Mouse (Mus musculus) stomach, embryonic 14.5 days (tissue): ENCODE measurements around the gene Mettl1. TPM values are rescaled to one million over a fixed set of nuclear protein-coding genes. Genes with fewer than 3 reads are reported as not detected.
A peak's percentile ranks its signal among the peaks of the same experiment; 100 is the strongest.

ENCODE experiments used
- ATAC-seq: fragments of 200-750 bp; cut with Nextera tagmentation; 2 replicates; pipeline ENCODE4 v1.8.0; 2017; ENCODE audit warnings: low read depth, moderate TSS enrichment; ENCODE audit not compliant: insufficient number of reproducible peaks, insufficient read depth, low FRiP score
- H3K27ac ChIP-seq: fragments of 300-500 bp; sonication (generic); 2 replicates; pipeline ENCODE4 v1.5.1; 2014; ENCODE audit warnings: mild to moderate bottlenecking, low read length, moderate library complexity, mixed read lengths
- H3K27me3 ChIP-seq: fragments of 300-500 bp; sonication (generic); 2 replicates; pipeline ENCODE4 v1.6.1; 2014; ENCODE audit warnings: low read length, control low read depth, mixed read lengths; ENCODE audit not compliant: control insufficient read depth, insufficient read depth
- H3K36me3 ChIP-seq: fragments of 300-500 bp; sonication (generic); 2 replicates; pipeline ENCODE4 v1.6.1; 2014; ENCODE audit warnings: mild to moderate bottlenecking, control low read depth, low read length, moderate library complexity, mixed read lengths; ENCODE audit not compliant: control insufficient read depth, insufficient read depth
- H3K4me1 ChIP-seq: fragments of 300-500 bp; sonication (generic); 2 replicates; pipeline ENCODE4 v1.6.1; 2014; ENCODE audit warnings: low read length, control low read depth, mixed read lengths; ENCODE audit not compliant: control insufficient read depth, insufficient read depth
- H3K4me2 ChIP-seq: fragments of 300-500 bp; sonication (generic); replicated peaks from 2 replicates; pipeline ENCODE4 v1.6.1; 2014; ENCODE audit warnings: low read depth, low read length, control low read depth
- H3K4me3 ChIP-seq: fragments of 300-500 bp; sonication (generic); 2 replicates; pipeline ENCODE4 v1.5.1; 2014; ENCODE audit warnings: low read depth, low read length, control low read depth
- H3K9ac ChIP-seq: fragments of 300-500 bp; sonication (generic); replicated peaks from 2 replicates; pipeline ENCODE4 v1.6.1; 2014; ENCODE audit warnings: low read depth, mild to moderate bottlenecking, control low read depth, low read length, moderate library complexity, mixed read lengths
- H3K9me3 ChIP-seq: fragments of 300-500 bp; sonication (generic); 2 replicates; pipeline ENCODE4 v1.6.1; 2016; ENCODE audit warnings: low read depth, low read length, control low read depth; ENCODE audit not compliant: control insufficient read depth
- WGBS: fragments of 180-500 bp; shearing (Covaris S2); extraction: QIAGEN DNeasy Blood & Tissue Kit; methylation state at CpG from one replicate; pipeline ENCODE4 v1.1.7; 2014; 5-methylcytosine and 5-hydroxymethylcytosine counted together
- polyA plus RNA-seq: library from polyadenylated mRNA; unstranded; fragments of >200 nt; fragmentation: Nextera tagmentation; extraction: Ambion mirVana; gene quantifications from 2 replicates; pipeline ENCODE4 v1.2.1, GENCODE M21; 2014

The Mettl1 gene
- polyA plus RNA-seq, 1 experiment from 2014 or later, result 65.5 TPM

- Histone ChIP-seq H3K4me2 (no peak overlapping the region), H3K27me3 (no peaks in the 10 kb centered on the region), H3K4me1 (0 out of 2 replicates have a peak, but pooled peaks cover 3% of the 10 kb centered on the region), H3K27ac (no peak overlapping the region), H3K4me3 (no peak overlapping the region), H3K36me3 (peaks cover 11% of the 10 kb centered on the region), H3K9me3 (no peaks in the 10 kb centered on the region), H3K9ac (no peak overlapping the region)
- 89% methylated on average over 8 of the region's 8 CpGs for WGBS
- no peak for ATAC-seq
These were observed 37.9 kb upstream of the Mettl1 start for GRCm38 (mm10) chr10:127003334-127003733.

- no peak overlapping the region for H3K27ac ChIP-seq
- no peak overlapping the region for H3K9ac ChIP-seq
- no peak for ATAC-seq
- H3K9me3 ChIP-seq, result no peaks in the 10 kb centered on the region
- H3K4me1 ChIP-seq, result 0 out of 2 replicates have a peak, but pooled peaks cover 3% of the 10 kb centered on the region
- no peak overlapping the region for H3K4me3 ChIP-seq
- no peak overlapping the region for H3K4me2 ChIP-seq
- H3K36me3 ChIP-seq, result peaks cover 6% of the 10 kb centered on the region
- WGBS, result 83% methylated on average over 7 of the region's 7 CpGs
- H3K27me3 ChIP-seq, result no peaks in the 10 kb centered on the region
These were observed 37.4 kb upstream of the Mettl1 start for GRCm38 (mm10) chr10:127003806-127004205.

GRCm38 (mm10) chr10:127016488-127016887 lies 24.7 kb upstream of the Mettl1 start:
- Histone ChIP-seq H3K4me2 (no peak overlapping the region), H3K27me3 (no peaks in the 10 kb centered on the region), H3K36me3 (no peaks in the 10 kb centered on the region), H3K9me3 (no peaks in the 10 kb centered on the region), H3K4me3 (no peak overlapping the region), H3K9ac (no peak overlapping the region), H3K27ac (no peak overlapping the region), H3K4me1 (no peaks in the 10 kb centered on the region)
- 56% methylated on average over 5 of the region's 5 CpGs for WGBS
- ATAC-seq, result no peak

- Histone ChIP-seq H3K4me1 (no peaks in the 10 kb centered on the region), H3K27me3 (no peaks in the 10 kb centered on the region), H3K4me2 (no peak overlapping the region), H3K36me3 (no peaks in the 10 kb centered on the region; the same call in 1 of the 2 replicates), H3K9ac (no peak overlapping the region), H3K4me3 (no peak overlapping the region), H3K27ac (no peak overlapping the region), H3K9me3 (no peaks in the 10 kb centered on the region)
- WGBS, result 13% methylated on average over 2 of the region's 2 CpGs
- no peak for ATAC-seq
These were observed 24.1 kb upstream of the Mettl1 start for GRCm38 (mm10) chr10:127017071-127017470.

- no peak overlapping the region for H3K4me3 ChIP-seq
These were observed 22.8 kb upstream of the Mettl1 start for GRCm38 (mm10) chr10:127018422-127018821.

GRCm38 (mm10) chr10:127030336-127031296 lies 10.6 kb upstream of the Mettl1 start, which contains the start of gene Tsfm:
Tsfm (minus strand) TSS chr10:127030840.
- Histone ChIP-seq H3K9ac (peak within 1 kb of the TSS; percentile 71), H3K4me1 (no peaks in the 10 kb centered on the region), H3K9me3 (no peaks in the 10 kb centered on the region), H3K27me3 (no peaks in the 10 kb centered on the region), H3K27ac (peak within 1 kb of the TSS; percentile 59; the same call in 1 of the 2 replicates), H3K4me3 (peak within 1 kb of the TSS; percentile 84), H3K4me2 (peak within 1 kb of the TSS; percentile 85), H3K36me3 (peaks cover 22% of the 10 kb centered on the region)
- peak; percentile 88 for ATAC-seq
- 5% methylated on average over 56 of the region's 56 CpGs for WGBS

More at GRCm38 (mm10) chr10:127018422-127018821, 22.8 kb upstream of the Mettl1 start:
- no peaks in the 10 kb centered on the region for H3K4me1 ChIP-seq
- no peak for ATAC-seq
- WGBS, result 71% methylated on average over 16 of the region's 16 CpGs
- no peak overlapping the region for H3K4me2 ChIP-seq
- H3K27ac ChIP-seq, result no peak overlapping the region
- H3K27me3 ChIP-seq, result no peaks in the 10 kb centered on the region
- peaks cover 11% of the 10 kb centered on the region for H3K36me3 ChIP-seq
- H3K9me3 ChIP-seq, result no peaks in the 10 kb centered on the region
- H3K9ac ChIP-seq, result no peak overlapping the region

GRCm38 (mm10) chr10:127033301-127033741 lies 7.9 kb upstream of the Mettl1 start:
- no peak for ATAC-seq
- H3K27me3 ChIP-seq, result no peaks in the 10 kb centered on the region
- H3K4me2 ChIP-seq, result no peak overlapping the region
- no peaks in the 10 kb centered on the region for H3K4me1 ChIP-seq
- 73% methylated on average over 8 of the region's 8 CpGs for WGBS
- no peak overlapping the region for H3K9ac ChIP-seq
- H3K27ac ChIP-seq, result no peak overlapping the region
- peaks cover 4% of the 10 kb centered on the region for H3K36me3 ChIP-seq
- H3K9me3 ChIP-seq, result no peaks in the 10 kb centered on the region
- H3K4me3 ChIP-seq, result no peak overlapping the region

- Histone ChIP-seq H3K4me2 (no peak overlapping the region), H3K4me1 (no peaks in the 10 kb centered on the region), H3K9ac (no peak overlapping the region), H3K4me3 (no peak overlapping the region), H3K27ac (no peak overlapping the region), H3K27me3 (no peaks in the 10 kb centered on the region), H3K36me3 (no peaks in the 10 kb centered on the region), H3K9me3 (no peaks in the 10 kb centered on the region)
- 76% methylated on average over 12 of the region's 12 CpGs for WGBS
- no peak for ATAC-seq
These were observed 4.9 kb upstream of the Mettl1 start for GRCm38 (mm10) chr10:127036273-127036672.
